Mouse (Mus musculus): ENCODE measurements around the gene Gapdhs.
"Not testable (repeated sequence)": the region's sequence is repeated elsewhere in the genome, so short reads cannot be mapped to it uniquely, and the experiment has no call there.

The Gapdhs gene

GRCm38 (mm10) chr7:30743617-30744016 lies at the start of gene Gapdhs:
TSS of gene Gapdhs (minus strand) at chr7:30743681.
- not testable (repeated sequence) for H3K36me3 ChIP-seq (ENCODE audit: control insufficient read depth, insufficient read depth, low read length, poor library complexity, severe bottlenecking); H3K27me3 ChIP-seq (ENCODE audit: control insufficient read depth, insufficient read depth, low read length, poor library complexity, severe bottlenecking); DNase-seq (ENCODE audit: low read depth, low spot score)

GRCm38 (mm10) chr7:30791921-30792320 lies 48.4 kb upstream of the Gapdhs start:
- H3K36me3 ChIP-seq (ENCODE audit: control insufficient read depth, insufficient read depth, low read length, poor library complexity, severe bottlenecking), result no peaks in the 10 kb centered on the region
- no peak for DNase-seq (ENCODE audit: low read depth, low spot score)
- H3K27me3 ChIP-seq (ENCODE audit: control insufficient read depth, insufficient read depth, low read length, poor library complexity, severe bottlenecking), result no peaks in the 10 kb centered on the region

GRCm38 (mm10) chr7:30790141-30790540 lies 46.7 kb upstream of the Gapdhs start:
- Histone ChIP-seq H3K27me3 (ENCODE audit: control insufficient read depth, insufficient read depth, low read length, poor library complexity, severe bottlenecking) (no peaks in the 10 kb centered on the region), H3K36me3 (ENCODE audit: control insufficient read depth, insufficient read depth, low read length, poor library complexity, severe bottlenecking) (no peaks in the 10 kb centered on the region)
- DNase-seq (ENCODE audit: low read depth, low spot score), result no peak

- Histone ChIP-seq H3K27me3 (ENCODE audit: control insufficient read depth, insufficient read depth, low read length, poor library complexity, severe bottlenecking) (no peaks in the 10 kb centered on the region), H3K36me3 (ENCODE audit: control insufficient read depth, insufficient read depth, low read length, poor library complexity, severe bottlenecking) (no peaks in the 10 kb centered on the region)
- no peak for DNase-seq (ENCODE audit: low read depth, low spot score)
These were observed 44.0 kb upstream of the Gapdhs start, which contains the start of gene Krtdap for GRCm38 (mm10) chr7:30787377-30788022. TSS of gene Krtdap (plus strand) at chr7:30787896.

GRCm38 (mm10) chr7:30785721-30786546 lies 42.5 kb upstream of the Gapdhs start:
- Histone ChIP-seq H3K36me3 (ENCODE audit: control insufficient read depth, insufficient read depth, low read length, poor library complexity, severe bottlenecking) (no peaks in the 10 kb centered on the region), H3K27me3 (ENCODE audit: control insufficient read depth, insufficient read depth, low read length, poor library complexity, severe bottlenecking) (no peaks in the 10 kb centered on the region)
- no peak for DNase-seq (ENCODE audit: low read depth, low spot score)

GRCm38 (mm10) chr7:30785154-30785553 lies 41.7 kb upstream of the Gapdhs start:
- Histone ChIP-seq H3K36me3 (ENCODE audit: control insufficient read depth, insufficient read depth, low read length, poor library complexity, severe bottlenecking) (no peaks in the 10 kb centered on the region), H3K27me3 (ENCODE audit: control insufficient read depth, insufficient read depth, low read length, poor library complexity, severe bottlenecking) (no peaks in the 10 kb centered on the region)
- no peak for DNase-seq (ENCODE audit: low read depth, low spot score)

GRCm38 (mm10) chr7:30782658-30783057 lies 39.2 kb upstream of the Gapdhs start:
- H3K36me3 ChIP-seq (ENCODE audit: control insufficient read depth, insufficient read depth, low read length, poor library complexity, severe bottlenecking), result no peaks in the 10 kb centered on the region
- DNase-seq (ENCODE audit: low read depth, low spot score), result no peak
- H3K27me3 ChIP-seq (ENCODE audit: control insufficient read depth, insufficient read depth, low read length, poor library complexity, severe bottlenecking), result no peaks in the 10 kb centered on the region

GRCm38 (mm10) chr7:30781792-30782191 lies 38.3 kb upstream of the Gapdhs start:
- peak; percentile 68 for DNase-seq (ENCODE audit: low read depth, low spot score)
- no peaks in the 10 kb centered on the region for H3K27me3 ChIP-seq (ENCODE audit: control insufficient read depth, insufficient read depth, low read length, poor library complexity, severe bottlenecking)
- H3K36me3 ChIP-seq (ENCODE audit: control insufficient read depth, insufficient read depth, low read length, poor library complexity, severe bottlenecking), result no peaks in the 10 kb centered on the region

GRCm38 (mm10) chr7:30777911-30778310 lies 34.4 kb upstream of the Gapdhs start:
- Histone ChIP-seq H3K36me3 (ENCODE audit: control insufficient read depth, insufficient read depth, low read length, poor library complexity, severe bottlenecking) (no peaks in the 10 kb centered on the region), H3K27me3 (ENCODE audit: control insufficient read depth, insufficient read depth, low read length, poor library complexity, severe bottlenecking) (no peaks in the 10 kb centered on the region; the same call in 1 of the 2 replicates)
- DNase-seq (ENCODE audit: low read depth, low spot score), result no peak

GRCm38 (mm10) chr7:30777081-30777579 lies 33.6 kb upstream of the Gapdhs start:
- H3K36me3 ChIP-seq (ENCODE audit: control insufficient read depth, insufficient read depth, low read length, poor library complexity, severe bottlenecking), result no peaks in the 10 kb centered on the region

GRCm38 (mm10) chr7:30776104-30776503 lies 32.6 kb upstream of the Gapdhs start:
- DNase-seq (ENCODE audit: low read depth, low spot score), result no peak
- H3K27me3 ChIP-seq (ENCODE audit: control insufficient read depth, insufficient read depth, low read length, poor library complexity, severe bottlenecking), result no peaks in the 10 kb centered on the region; the same call in 1 of the 2 replicates
- no peaks in the 10 kb centered on the region for H3K36me3 ChIP-seq (ENCODE audit: control insufficient read depth, insufficient read depth, low read length, poor library complexity, severe bottlenecking)

More at GRCm38 (mm10) chr7:30777081-30777579, 33.6 kb upstream of the Gapdhs start:
- no peak for DNase-seq (ENCODE audit: low read depth, low spot score)
- H3K27me3 ChIP-seq (ENCODE audit: control insufficient read depth, insufficient read depth, low read length, poor library complexity, severe bottlenecking), result no peaks in the 10 kb centered on the region; the same call in 1 of the 2 replicates

GRCm38 (mm10) chr7:30769236-30769635 lies 25.8 kb upstream of the Gapdhs start:
- DNase-seq (ENCODE audit: low read depth, low spot score), result no peak
- Histone ChIP-seq H3K36me3 (ENCODE audit: control insufficient read depth, insufficient read depth, low read length, poor library complexity, severe bottlenecking) (no peaks in the 10 kb centered on the region), H3K27me3 (ENCODE audit: control insufficient read depth, insufficient read depth, low read length, poor library complexity, severe bottlenecking) (no peaks in the 10 kb centered on the region; the same call in 1 of the 2 replicates)

- peak; percentile 20 for DNase-seq (ENCODE audit: low read depth, low spot score)
- Histone ChIP-seq H3K36me3 (ENCODE audit: control insufficient read depth, insufficient read depth, low read length, poor library complexity, severe bottlenecking) (no peaks in the 10 kb centered on the region), H3K27me3 (ENCODE audit: control insufficient read depth, insufficient read depth, low read length, poor library complexity, severe bottlenecking) (no peaks in the 10 kb centered on the region)
These were observed 22.9 kb upstream of the Gapdhs start for GRCm38 (mm10) chr7:30766408-30766807.

- H3K36me3 ChIP-seq (ENCODE audit: control insufficient read depth, insufficient read depth, low read length, poor library complexity, severe bottlenecking), result no peaks in the 10 kb centered on the region
- no peak for DNase-seq (ENCODE audit: low read depth, low spot score)
- no peaks in the 10 kb centered on the region for H3K27me3 ChIP-seq (ENCODE audit: control insufficient read depth, insufficient read depth, low read length, poor library complexity, severe bottlenecking)
These were observed 21.7 kb upstream of the Gapdhs start for GRCm38 (mm10) chr7:30765173-30765572.

GRCm38 (mm10) chr7:30763456-30763855 lies 20.0 kb upstream of the Gapdhs start, which contains the start of gene Dmkn:
TSS of gene Dmkn (plus strand) at chr7:30763756.
- DNase-seq (ENCODE audit: low read depth, low spot score), result no peak
- no peaks in the 10 kb centered on the region for H3K36me3 ChIP-seq (ENCODE audit: control insufficient read depth, insufficient read depth, low read length, poor library complexity, severe bottlenecking)
- no peaks in the 10 kb centered on the region for H3K27me3 ChIP-seq (ENCODE audit: control insufficient read depth, insufficient read depth, low read length, poor library complexity, severe bottlenecking)
